ENCODE assay signal across 33 mouse cellular contexts in genomic region chr13:80291744-80292515, GRCm38 (mm10).
DNase-seq lines count a peak whose midpoint lies in the region; ATAC-seq and TF ChIP-seq lines count a peak whose summit lies in the region.
"Had no signal": no experiment of that assay in that cellular context is flagged by ENCODE, and none has a peak within 500 bp of the region (broad histone marks: within the 10 kb centered on the region; RNA-seq: fewer than 3 reads in every experiment).

No protein-coding gene starts in this region.

- no peaks in the 10 kb centered on the region for H3K9me3 ChIP-seq in embryonic facial prominence, embryonic 11.5 days (replicated peaks; ENCODE audit: control insufficient read depth, low read length)
- H3K9me3 ChIP-seq in embryonic facial prominence, embryonic 10.5 days, result no peaks in the 10 kb centered on the region
- H3K9me3 ChIP-seq in hindbrain, embryonic 13.5 days, result no peaks in the 10 kb centered on the region
- H3K9me3 ChIP-seq in hindbrain, postnatal 0 days (ENCODE audit: low read length), result no peaks in the 10 kb centered on the region
- H3K9me3 ChIP-seq in embryonic facial prominence, embryonic 14.5 days (ENCODE audit: control insufficient read depth, low read length), result no peaks in the 10 kb centered on the region
- H3K9me3 ChIP-seq in midbrain, embryonic 15.5 days, result no peaks in the 10 kb centered on the region
- H3K9me3 ChIP-seq: embryonic facial prominence, embryonic 13.5 days; forebrain, embryonic 13.5 days; heart, embryonic 12.5 days; kidney, embryonic 15.5 days; liver, embryonic 13.5 days had no signal

- no peaks in the 10 kb centered on the region for H3K27me3 ChIP-seq in embryonic facial prominence, embryonic 11.5 days (ENCODE audit: control insufficient read depth, insufficient read depth, low read length)
- no peaks in the 10 kb centered on the region for H3K27me3 ChIP-seq in embryonic facial prominence, embryonic 10.5 days (replicated peaks; ENCODE audit: low read depth, poor library complexity, severe bottlenecking)
- H3K27me3 ChIP-seq in hindbrain, embryonic 13.5 days, result no peaks in the 10 kb centered on the region
- H3K27me3 ChIP-seq in hindbrain, postnatal 0 days (ENCODE audit: insufficient read depth, low read length), result no peaks in the 10 kb centered on the region
- H3K27me3 ChIP-seq in embryonic facial prominence, embryonic 14.5 days (replicated peaks; ENCODE audit: control insufficient read depth, insufficient read depth, low read length), result no peaks in the 10 kb centered on the region
- no peaks in the 10 kb centered on the region for H3K27me3 ChIP-seq in midbrain, embryonic 15.5 days (replicated peaks)
- H3K27me3 ChIP-seq: embryonic facial prominence, embryonic 13.5 days; forebrain, embryonic 13.5 days; heart, embryonic 12.5 days; kidney, embryonic 15.5 days; liver, embryonic 13.5 days had no signal

- intact Hi-C loops in left cerebral cortex, postnatal 14 days (cut with DNase I), result no loop called here

- no peak overlapping the region for H3K4me2 ChIP-seq in embryonic facial prominence, embryonic 11.5 days (ENCODE audit: low read depth, low read length)
- no peak overlapping the region for H3K4me2 ChIP-seq in hindbrain, embryonic 13.5 days
- no peak overlapping the region for H3K4me2 ChIP-seq in hindbrain, postnatal 0 days (ENCODE audit: low read depth, low read length)
- no peak overlapping the region for H3K4me2 ChIP-seq in embryonic facial prominence, embryonic 14.5 days (ENCODE audit: low read depth, low read length)
- no peak overlapping the region for H3K4me2 ChIP-seq in midbrain, embryonic 15.5 days
- H3K4me2 ChIP-seq: embryonic facial prominence, embryonic 13.5 days; forebrain, embryonic 13.5 days; heart, embryonic 12.5 days; kidney, embryonic 15.5 days; liver, embryonic 13.5 days had no signal

- TF ChIP-seq CTCF in hindbrain, postnatal 0 days (IDR thresholded peaks at IDR 0.05; ENCODE audit: low read depth), result no peak

- 51% methylated on average over 2 of the region's 2 CpGs for WGBS in embryonic facial prominence, embryonic 11.5 days
- 44% methylated on average over 2 of the region's 2 CpGs for WGBS in embryonic facial prominence, embryonic 10.5 days
- 49% methylated on average over 2 of the region's 2 CpGs for WGBS in hindbrain, embryonic 13.5 days
- 49% methylated on average over 2 of the region's 2 CpGs for WGBS in hindbrain, postnatal 0 days
- 59% methylated on average over 2 of the region's 2 CpGs for WGBS in embryonic facial prominence, embryonic 14.5 days
- 21% methylated on average over 2 of the region's 2 CpGs for WGBS in midbrain, embryonic 15.5 days

- 0 out of 2 replicates have a peak, but pooled peaks have one; percentile 62 for ATAC-seq in embryonic facial prominence, embryonic 11.5 days (replicated peaks; ENCODE audit: insufficient number of reproducible peaks, low FRiP score, low TSS enrichment, low read depth)
- 0 out of 2 replicates have a peak, but pooled peaks have one; percentile 32 for ATAC-seq in hindbrain, embryonic 13.5 days (ENCODE audit: low FRiP score)
- no peak for ATAC-seq in hindbrain, postnatal 0 days
- ATAC-seq in embryonic facial prominence, embryonic 14.5 days (ENCODE audit: low read depth), result peak; percentile 72; the same call in 1 of the 2 replicates
- ATAC-seq in midbrain, embryonic 15.5 days (replicated peaks), result 0 out of 2 replicates have a peak, but pooled peaks have one; percentile 17
- ATAC-seq: forebrain, embryonic 13.5 days; lung, postnatal 0 days; Patski had no signal

- DNase-seq in embryonic facial prominence, embryonic 11.5 days (ENCODE audit: low spot score), result no peak
- DNase-seq in embryonic facial prominence, embryonic 10.5 days (ENCODE audit: low spot score), result no peak
- no peak for DNase-seq in hindbrain, postnatal 0 days (ENCODE audit: low spot score)
- peak; percentile 12 for DNase-seq in embryonic facial prominence, embryonic 14.5 days (ENCODE audit: low spot score)
- DNase-seq in spleen, postnatal 14 days (ENCODE audit: low spot score in 2 of 2), result no peak
- no peak for DNase-seq in left cerebral cortex, postnatal 14 days (ENCODE audit: low spot score in 2 of 2)
- DNase-seq: adrenal gland, postnatal 10 days; cerebellum, adult 11 months; cerebellum, adult 9-10 months; cerebellum, postnatal 36 days; gastrocnemius, adult 2 months; gastrocnemius, postnatal 36 days; heart, adult 18-20 months; kidney, adult 18-20 months; kidney, postnatal 25 days; left cerebral cortex, postnatal 4 days; liver, embryonic 13.5 days; lung, adult 18-20 months; right cerebral cortex, postnatal 4 days; thymus, adult 2 months; thymus, postnatal 36 days had no signal

- H3K4me1 ChIP-seq in embryonic facial prominence, embryonic 11.5 days (ENCODE audit: control insufficient read depth, insufficient read depth, low read length), result no peaks in the 10 kb centered on the region
- peaks cover 10% of the 10 kb centered on the region for H3K4me1 ChIP-seq in embryonic facial prominence, embryonic 10.5 days
- no peaks in the 10 kb centered on the region for H3K4me1 ChIP-seq in hindbrain, embryonic 13.5 days (replicated peaks)
- H3K4me1 ChIP-seq in hindbrain, postnatal 0 days (ENCODE audit: insufficient read depth, low read length), result no peaks in the 10 kb centered on the region
- H3K4me1 ChIP-seq in embryonic facial prominence, embryonic 14.5 days (ENCODE audit: control insufficient read depth, insufficient read depth, low read length), result no peaks in the 10 kb centered on the region
- no peaks in the 10 kb centered on the region for H3K4me1 ChIP-seq in midbrain, embryonic 15.5 days
- H3K4me1 ChIP-seq: embryonic facial prominence, embryonic 13.5 days; forebrain, embryonic 13.5 days; kidney, embryonic 15.5 days; liver, embryonic 13.5 days had no signal

- no peak overlapping the region for H3K9ac ChIP-seq in embryonic facial prominence, embryonic 11.5 days (replicated peaks; ENCODE audit: low read length)
- H3K9ac ChIP-seq in hindbrain, embryonic 13.5 days, result no peak overlapping the region
- no peak overlapping the region for H3K9ac ChIP-seq in hindbrain, postnatal 0 days (replicated peaks; ENCODE audit: low read length)
- H3K9ac ChIP-seq in embryonic facial prominence, embryonic 14.5 days (ENCODE audit: low read depth, low read length), result no peak overlapping the region
- H3K9ac ChIP-seq in midbrain, embryonic 15.5 days, result no peak overlapping the region
- H3K9ac ChIP-seq: embryonic facial prominence, embryonic 13.5 days; forebrain, embryonic 13.5 days; heart, embryonic 12.5 days; kidney, embryonic 15.5 days; liver, embryonic 13.5 days had no signal

- H3K36me3 ChIP-seq in embryonic facial prominence, embryonic 11.5 days (replicated peaks; ENCODE audit: control insufficient read depth, insufficient read depth, low read depth, low read length), result no peaks in the 10 kb centered on the region
- no peaks in the 10 kb centered on the region for H3K36me3 ChIP-seq in embryonic facial prominence, embryonic 10.5 days (replicated peaks)
- H3K36me3 ChIP-seq in hindbrain, embryonic 13.5 days, result no peaks in the 10 kb centered on the region
- H3K36me3 ChIP-seq in hindbrain, postnatal 0 days (ENCODE audit: insufficient read depth, low read length), result no peaks in the 10 kb centered on the region
- no peaks in the 10 kb centered on the region for H3K36me3 ChIP-seq in embryonic facial prominence, embryonic 14.5 days (ENCODE audit: control insufficient read depth, insufficient read depth, low read length)
- no peaks in the 10 kb centered on the region for H3K36me3 ChIP-seq in midbrain, embryonic 15.5 days (replicated peaks)
- H3K36me3 ChIP-seq: embryonic facial prominence, embryonic 13.5 days; heart, embryonic 12.5 days; kidney, embryonic 15.5 days; liver, embryonic 13.5 days had no signal

- H3K27ac ChIP-seq in embryonic facial prominence, embryonic 11.5 days (replicated peaks; ENCODE audit: low read depth, low read length), result no peak overlapping the region
- H3K27ac ChIP-seq in embryonic facial prominence, embryonic 10.5 days (replicated peaks), result no peak overlapping the region
- no peak overlapping the region for H3K27ac ChIP-seq in hindbrain, embryonic 13.5 days
- H3K27ac ChIP-seq in hindbrain, postnatal 0 days, result no peak overlapping the region
- H3K27ac ChIP-seq in embryonic facial prominence, embryonic 14.5 days (replicated peaks; ENCODE audit: low read depth, low read length), result no peak overlapping the region
- no peak overlapping the region for H3K27ac ChIP-seq in midbrain, embryonic 15.5 days
- H3K27ac ChIP-seq: embryonic facial prominence, embryonic 13.5 days; forebrain, embryonic 13.5 days; gastrocnemius, adult 2 months; kidney, embryonic 15.5 days; layer of hippocampus, adult 2 months; left cerebral cortex, adult 2 months; liver, embryonic 13.5 days; macrophage had no signal

- no peak overlapping the region for H3K4me3 ChIP-seq in embryonic facial prominence, embryonic 11.5 days (ENCODE audit: low read depth, low read length)
- H3K4me3 ChIP-seq in embryonic facial prominence, embryonic 10.5 days, result no peak overlapping the region
- no peak overlapping the region for H3K4me3 ChIP-seq in hindbrain, embryonic 13.5 days
- no peak overlapping the region for H3K4me3 ChIP-seq in hindbrain, postnatal 0 days (ENCODE audit: low read length)
- no peak overlapping the region for H3K4me3 ChIP-seq in embryonic facial prominence, embryonic 14.5 days (ENCODE audit: low read depth, low read length)
- H3K4me3 ChIP-seq in midbrain, embryonic 15.5 days, result no peak overlapping the region
- H3K4me3 ChIP-seq: embryonic facial prominence, embryonic 13.5 days; erythroblast, embryonic 14.5 days; forebrain, embryonic 13.5 days; gastrocnemius, adult 2 months; heart, embryonic 12.5 days; kidney, embryonic 15.5 days; layer of hippocampus, adult 2 months; left cerebral cortex, adult 2 months; liver, embryonic 13.5 days had no signal
